Mouse (Mus musculus) brain, adult 2 months (tissue): ENCODE data around the gene Ablim1.

ENCODE experiments used
- DNase-seq: peaks from one replicate; pipeline ENCODE4 v3.0.0; 2011; ENCODE audit warnings: low read depth, low spot score

The Ablim1 gene

GRCm38 (mm10) chr19:57264296-57264947, 50.3 kb downstream of the Ablim1 start:
- DNase-seq = no peak

GRCm38 (mm10) chr19:57257801-57258200, 56.9 kb downstream of the Ablim1 start:
- no peak for DNase-seq

GRCm38 (mm10) chr19:57256666-57257065, 58.1 kb downstream of the Ablim1 start:
- no peak for DNase-seq

GRCm38 (mm10) chr19:57255157-57255556, 59.6 kb downstream of the Ablim1 start:
- no peak for DNase-seq

- DNase-seq = no peak
Observed at GRCm38 (mm10) chr19:57252692-57253448, 61.8 kb downstream of the Ablim1 start.

GRCm38 (mm10) chr19:57248781-57249180, 65.9 kb downstream of the Ablim1 start:
- DNase-seq = no peak

- peak; percentile 93 for DNase-seq
Observed at GRCm38 (mm10) chr19:57247221-57247620, 67.5 kb downstream of the Ablim1 start.

- no peak for DNase-seq
Observed at GRCm38 (mm10) chr19:57244281-57244680, 70.4 kb downstream of the Ablim1 start.

- no peak for DNase-seq
Observed at GRCm38 (mm10) chr19:57243606-57244005, 71.1 kb downstream of the Ablim1 start.

GRCm38 (mm10) chr19:57243191-57243590, 71.5 kb downstream of the Ablim1 start:
- no peak for DNase-seq

- peak; percentile 87 for DNase-seq
Observed at GRCm38 (mm10) chr19:57241363-57242192, 73.1 kb downstream of the Ablim1 start.

- peak; percentile 55 for DNase-seq
Observed at GRCm38 (mm10) chr19:57240259-57240658, 74.5 kb downstream of the Ablim1 start.

GRCm38 (mm10) chr19:57239176-57239784, 75.4 kb downstream of the Ablim1 start:
- peak; percentile 97 for DNase-seq

- peak; percentile 93 for DNase-seq
Observed at GRCm38 (mm10) chr19:57238461-57238860, 76.3 kb downstream of the Ablim1 start.

- peak; percentile 57 for DNase-seq
Observed at GRCm38 (mm10) chr19:57237534-57237933, 77.2 kb downstream of the Ablim1 start.

- DNase-seq = peak; percentile 93
Observed at GRCm38 (mm10) chr19:57236647-57237046, 78.1 kb downstream of the Ablim1 start.

- DNase-seq = peak; percentile 67
Observed at GRCm38 (mm10) chr19:57235931-57236330, 78.8 kb downstream of the Ablim1 start.

GRCm38 (mm10) chr19:57230996-57231395, 83.7 kb downstream of the Ablim1 start:
- DNase-seq = no peak

GRCm38 (mm10) chr19:57229161-57229560, 85.6 kb downstream of the Ablim1 start:
- DNase-seq = no peak

- no peak for DNase-seq
Observed at GRCm38 (mm10) chr19:57228576-57228975, 86.1 kb downstream of the Ablim1 start.

- no peak for DNase-seq
Observed at GRCm38 (mm10) chr19:57224390-57224789, 90.3 kb downstream of the Ablim1 start.

- DNase-seq = no peak
Observed at GRCm38 (mm10) chr19:57223686-57224085, 91.0 kb downstream of the Ablim1 start.
